Mouse (Mus musculus): ENCODE data around the gene Adam12. TPM values are rescaled to one million over a fixed set of nuclear protein-coding genes. Genes with fewer than 3 reads are reported as not detected.

Gene Adam12
- polyA plus RNA-seq, 1 experiment = 1.5 TPM

GRCm38 (mm10) chr7:134173442-134174090 lies 58.4 kb downstream of the Adam12 start:
- Histone ChIP-seq H3K9me3 (replicated peaks; ENCODE audit: control insufficient read depth, insufficient read depth, low read length, poor library complexity, severe bottlenecking) (no peaks in the 10 kb centered on the region), H3K27me3 (ENCODE audit: control insufficient read depth, insufficient read depth, low read length, poor library complexity, severe bottlenecking) (no peaks in the 10 kb centered on the region), H3K4me3 (ENCODE audit: low read depth, low read length) (no peak overlapping the region), H3K36me3 (ENCODE audit: control insufficient read depth, insufficient read depth, low read length, poor library complexity, severe bottlenecking) (no peaks in the 10 kb centered on the region), H3K9ac (ENCODE audit: low read depth, poor library complexity, severe bottlenecking) (no peak overlapping the region), H3K4me1 (ENCODE audit: control insufficient read depth, insufficient read depth, low read length) (no peaks in the 10 kb centered on the region), H3K27ac (ENCODE audit: insufficient read depth, low read length) (no peak overlapping the region)
- TF ChIP-seq CTCF (IDR thresholded peaks at IDR 0.05; ENCODE audit: low read depth, low read length) = no peak
- TF ChIP-seq EP300 (IDR thresholded peaks at IDR 0.05; ENCODE audit: insufficient read depth, low read depth, low read length) = no peak

DNA sequence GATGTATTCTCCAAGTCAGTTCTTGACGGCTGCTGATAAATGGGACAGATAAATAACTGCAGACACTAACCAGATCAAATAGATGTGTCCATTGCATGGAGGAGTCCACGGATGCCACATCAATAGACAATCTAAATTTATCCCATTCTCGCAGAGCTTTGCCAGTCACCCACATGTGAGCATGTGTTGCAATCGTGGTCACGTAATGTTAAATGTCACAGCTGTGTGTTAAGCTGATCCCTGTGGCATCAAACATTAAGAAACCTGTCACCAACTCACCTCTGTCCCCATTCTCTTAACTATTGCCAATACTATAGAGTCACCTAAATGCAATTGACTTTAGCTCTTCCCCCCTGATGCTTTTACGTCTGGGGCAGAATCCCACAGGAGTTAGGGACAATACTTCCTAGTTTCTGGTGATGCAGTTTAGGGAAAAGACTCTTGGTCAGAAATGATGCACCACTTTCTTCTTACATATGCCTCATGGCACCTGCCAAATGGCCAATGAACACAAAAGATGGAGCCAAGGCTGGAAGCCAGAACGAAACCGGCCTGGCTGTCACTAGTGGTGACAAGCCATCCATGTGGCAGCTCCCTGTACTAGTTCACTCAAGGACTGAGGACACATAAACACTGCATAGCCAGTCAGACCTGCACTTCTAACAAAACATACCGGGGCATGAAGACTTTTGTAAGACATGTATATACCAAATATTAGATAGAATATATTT lies 61.6 kb downstream of the Adam12 start:
- Histone ChIP-seq H3K27ac (ENCODE audit: insufficient read depth, low read length) (no peak overlapping the region), H3K4me3 (ENCODE audit: low read depth, low read length) (no peak overlapping the region), H3K36me3 (ENCODE audit: control insufficient read depth, insufficient read depth, low read length, poor library complexity, severe bottlenecking) (no peaks in the 10 kb centered on the region), H3K9ac (ENCODE audit: low read depth, poor library complexity, severe bottlenecking) (no peak overlapping the region), H3K4me1 (ENCODE audit: control insufficient read depth, insufficient read depth, low read length) (no peaks in the 10 kb centered on the region), H3K27me3 (ENCODE audit: control insufficient read depth, insufficient read depth, low read length, poor library complexity, severe bottlenecking) (no peaks in the 10 kb centered on the region), H3K9me3 (replicated peaks; ENCODE audit: control insufficient read depth, insufficient read depth, low read length, poor library complexity, severe bottlenecking) (no peaks in the 10 kb centered on the region)
- TF ChIP-seq EP300 (IDR thresholded peaks at IDR 0.05; ENCODE audit: insufficient read depth, low read depth, low read length) (no peak), POLR2A (IDR thresholded peaks at IDR 0.05; ENCODE audit: insufficient read depth, low read length) (no peak), CTCF (IDR thresholded peaks at IDR 0.05; ENCODE audit: low read depth, low read length) (no peak)

DNA sequence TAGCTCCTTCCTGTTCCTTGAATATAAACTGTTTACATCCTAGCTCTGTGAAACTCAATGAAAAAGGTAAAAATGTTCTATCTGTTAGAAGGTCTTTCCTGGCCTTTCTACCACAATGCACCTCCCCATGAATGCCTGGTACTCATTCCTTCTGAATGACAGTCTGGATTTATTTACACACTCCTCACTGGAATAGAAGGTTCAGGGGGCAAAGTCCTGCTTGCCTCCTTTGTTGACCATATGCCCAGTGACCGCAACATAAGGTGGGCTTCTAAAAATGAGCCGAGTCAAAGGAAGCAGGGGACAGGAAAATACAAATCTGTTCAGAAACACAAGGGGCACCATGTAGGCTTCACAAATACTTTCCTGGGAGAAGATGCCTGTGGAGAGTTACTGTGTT lies 62.2 kb downstream of the Adam12 start:
- no peak overlapping the region for H3K27ac ChIP-seq (ENCODE audit: insufficient read depth, low read length)
- no peaks in the 10 kb centered on the region for H3K36me3 ChIP-seq (ENCODE audit: control insufficient read depth, insufficient read depth, low read length, poor library complexity, severe bottlenecking)
- H3K4me3 ChIP-seq (ENCODE audit: low read depth, low read length) = no peak overlapping the region
- no peak overlapping the region for H3K9ac ChIP-seq (ENCODE audit: low read depth, poor library complexity, severe bottlenecking)
- no peaks in the 10 kb centered on the region for H3K9me3 ChIP-seq (replicated peaks; ENCODE audit: control insufficient read depth, insufficient read depth, low read length, poor library complexity, severe bottlenecking)
- H3K27me3 ChIP-seq (ENCODE audit: control insufficient read depth, insufficient read depth, low read length, poor library complexity, severe bottlenecking) = no peaks in the 10 kb centered on the region; the same call in 1 of the 2 replicates
- TF ChIP-seq EP300 (IDR thresholded peaks at IDR 0.05; ENCODE audit: insufficient read depth, low read depth, low read length) = no peak
- H3K4me1 ChIP-seq (ENCODE audit: control insufficient read depth, insufficient read depth, low read length) = no peaks in the 10 kb centered on the region

GRCm38 (mm10) chr7:134167586-134167985 lies 64.4 kb downstream of the Adam12 start:
- TF ChIP-seq POLR2A (IDR thresholded peaks at IDR 0.05; ENCODE audit: insufficient read depth, low read length) = no peak
- TF ChIP-seq CTCF (IDR thresholded peaks at IDR 0.05; ENCODE audit: low read depth, low read length) = no peak
- TF ChIP-seq EP300 (IDR thresholded peaks at IDR 0.05; ENCODE audit: insufficient read depth, low read depth, low read length) = no peak
- Histone ChIP-seq H3K27ac (ENCODE audit: insufficient read depth, low read length) (no peak overlapping the region), H3K9ac (ENCODE audit: low read depth, poor library complexity, severe bottlenecking) (no peak overlapping the region), H3K4me1 (ENCODE audit: control insufficient read depth, insufficient read depth, low read length) (no peaks in the 10 kb centered on the region), H3K9me3 (replicated peaks; ENCODE audit: control insufficient read depth, insufficient read depth, low read length, poor library complexity, severe bottlenecking) (no peaks in the 10 kb centered on the region), H3K4me3 (ENCODE audit: low read depth, low read length) (no peak overlapping the region), H3K36me3 (ENCODE audit: control insufficient read depth, insufficient read depth, low read length, poor library complexity, severe bottlenecking) (no peaks in the 10 kb centered on the region), H3K27me3 (ENCODE audit: control insufficient read depth, insufficient read depth, low read length, poor library complexity, severe bottlenecking) (no peaks in the 10 kb centered on the region; the same call in 1 of the 2 replicates)

DNA sequence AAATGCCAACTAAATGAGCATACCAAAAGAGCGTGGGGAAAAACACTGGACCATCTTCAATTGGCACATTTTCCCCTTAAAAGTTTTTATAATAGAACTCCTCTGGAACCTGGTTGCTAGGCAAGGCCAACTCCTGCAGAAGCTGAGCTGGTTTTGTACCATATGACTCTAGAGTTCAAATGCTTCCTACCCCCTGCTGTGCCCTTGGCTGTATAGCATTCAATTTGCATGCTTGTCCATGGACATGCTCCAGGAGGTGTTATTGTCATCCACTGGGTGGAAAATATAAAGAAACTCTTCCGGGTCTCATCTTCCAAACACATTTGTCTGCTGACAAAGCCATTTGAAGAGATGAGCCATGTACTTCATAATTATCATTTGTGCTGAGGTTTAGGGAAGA lies 68.2 kb downstream of the Adam12 start:
- no peak overlapping the region for H3K4me3 ChIP-seq (ENCODE audit: low read depth, low read length)
- no peaks in the 10 kb centered on the region for H3K9me3 ChIP-seq (replicated peaks; ENCODE audit: control insufficient read depth, insufficient read depth, low read length, poor library complexity, severe bottlenecking)
- no peaks in the 10 kb centered on the region; the same call in 1 of the 2 replicates for H3K27me3 ChIP-seq (ENCODE audit: control insufficient read depth, insufficient read depth, low read length, poor library complexity, severe bottlenecking)
- H3K36me3 ChIP-seq (ENCODE audit: control insufficient read depth, insufficient read depth, low read length, poor library complexity, severe bottlenecking) = no peaks in the 10 kb centered on the region
- H3K27ac ChIP-seq (ENCODE audit: insufficient read depth, low read length) = no peak overlapping the region
- no peaks in the 10 kb centered on the region for H3K4me1 ChIP-seq (ENCODE audit: control insufficient read depth, insufficient read depth, low read length)
- TF ChIP-seq POLR2A (IDR thresholded peaks at IDR 0.05; ENCODE audit: insufficient read depth, low read length) (no peak), CTCF (IDR thresholded peaks at IDR 0.05; ENCODE audit: low read depth, low read length) (no peak), EP300 (IDR thresholded peaks at IDR 0.05; ENCODE audit: insufficient read depth, low read depth, low read length) (no peak)
- H3K9ac ChIP-seq (ENCODE audit: low read depth, poor library complexity, severe bottlenecking) = no peak overlapping the region

DNA sequence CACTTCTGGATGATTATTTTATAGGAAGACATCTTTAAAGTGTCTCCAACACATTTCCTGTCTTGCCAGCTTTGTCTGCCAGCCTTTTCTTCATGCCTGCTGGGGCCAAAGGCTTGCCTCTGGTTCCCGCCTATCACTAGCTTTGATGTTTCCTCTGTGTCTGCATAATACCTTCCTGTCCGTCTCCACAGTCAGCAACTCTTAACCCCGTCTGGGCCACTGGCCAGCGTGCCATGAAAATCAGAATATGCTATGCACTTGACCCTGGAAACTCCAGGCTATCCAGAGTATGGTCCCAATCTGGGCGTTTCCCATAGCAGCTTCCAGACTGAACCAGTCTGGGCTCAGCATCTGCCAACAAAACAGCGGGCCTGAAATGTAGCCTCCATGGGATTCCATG lies 69.1 kb downstream of the Adam12 start:
- Histone ChIP-seq H3K9ac (ENCODE audit: low read depth, poor library complexity, severe bottlenecking) (no peak overlapping the region), H3K4me1 (ENCODE audit: control insufficient read depth, insufficient read depth, low read length) (no peaks in the 10 kb centered on the region), H3K36me3 (ENCODE audit: control insufficient read depth, insufficient read depth, low read length, poor library complexity, severe bottlenecking) (no peaks in the 10 kb centered on the region), H3K27me3 (ENCODE audit: control insufficient read depth, insufficient read depth, low read length, poor library complexity, severe bottlenecking) (no peaks in the 10 kb centered on the region; the same call in 1 of the 2 replicates), H3K27ac (ENCODE audit: insufficient read depth, low read length) (no peak overlapping the region), H3K9me3 (replicated peaks; ENCODE audit: control insufficient read depth, insufficient read depth, low read length, poor library complexity, severe bottlenecking) (no peaks in the 10 kb centered on the region), H3K4me3 (ENCODE audit: low read depth, low read length) (no peak overlapping the region)
- TF ChIP-seq CTCF (IDR thresholded peaks at IDR 0.05; ENCODE audit: low read depth, low read length) = no peak

Measured in ES-Bruce4 (cell line).